Mouse (Mus musculus): ENCODE data around the gene Lgmn.

Lgmn gene

GRCm38 (mm10) chr12:102390042-102390441 is 49.6 kb downstream of the Lgmn start:
- DNase-seq (ENCODE audit: low spot score): no peak

GRCm38 (mm10) chr12:102387219-102387917 is 52.2 kb downstream of the Lgmn start:
- peak; percentile 92 for DNase-seq (ENCODE audit: low spot score)

- peak; percentile 72 for DNase-seq (ENCODE audit: low spot score)
Observed at GRCm38 (mm10) chr12:102384819-102385218, 54.8 kb downstream of the Lgmn start.

GRCm38 (mm10) chr12:102383288-102383687 is 56.3 kb downstream of the Lgmn start:
- DNase-seq (ENCODE audit: low spot score): no peak

GRCm38 (mm10) chr12:102382180-102382579 is 57.4 kb downstream of the Lgmn start:
- DNase-seq (ENCODE audit: low spot score): no peak

GRCm38 (mm10) chr12:102372322-102372721 is 67.3 kb downstream of the Lgmn start:
- no peak for DNase-seq (ENCODE audit: low spot score)

GRCm38 (mm10) chr12:102370931-102371500 is 68.6 kb downstream of the Lgmn start:
- no peak for DNase-seq (ENCODE audit: low spot score)

- no peak for DNase-seq (ENCODE audit: low spot score)
Observed at GRCm38 (mm10) chr12:102369488-102370235, 70.0 kb downstream of the Lgmn start.

GRCm38 (mm10) chr12:102368556-102368955 is 71.1 kb downstream of the Lgmn start:
- no peak for DNase-seq (ENCODE audit: low spot score)

GRCm38 (mm10) chr12:102368066-102368465 is 71.5 kb downstream of the Lgmn start:
- no peak for DNase-seq (ENCODE audit: low spot score)

GRCm38 (mm10) chr12:102367075-102367474 is 72.5 kb downstream of the Lgmn start:
- DNase-seq (ENCODE audit: low spot score): no peak

- no peak for DNase-seq (ENCODE audit: low spot score)
Observed at GRCm38 (mm10) chr12:102366126-102366816, 73.3 kb downstream of the Lgmn start.

- peak; percentile 39 for DNase-seq (ENCODE audit: low spot score)
Observed at GRCm38 (mm10) chr12:102365016-102365415, 74.6 kb downstream of the Lgmn start.

GRCm38 (mm10) chr12:102361189-102362161 is 78.1 kb downstream of the Lgmn start:
- DNase-seq (ENCODE audit: low spot score): no peak

GRCm38 (mm10) chr12:102359390-102359789 is 80.2 kb downstream of the Lgmn start:
- no peak for DNase-seq (ENCODE audit: low spot score)

GRCm38 (mm10) chr12:102356781-102357180 is 82.8 kb downstream of the Lgmn start:
- no peak for DNase-seq (ENCODE audit: low spot score)

- no peak for DNase-seq (ENCODE audit: low spot score)
Observed at GRCm38 (mm10) chr12:102355784-102356183, 83.8 kb downstream of the Lgmn start.

- no peak for DNase-seq (ENCODE audit: low spot score)
Observed at GRCm38 (mm10) chr12:102354126-102354984, 85.3 kb downstream of the Lgmn start.

- no peak for DNase-seq (ENCODE audit: low spot score)
Observed at GRCm38 (mm10) chr12:102350997-102351396, 88.6 kb downstream of the Lgmn start.

GRCm38 (mm10) chr12:102348447-102348846 is 91.2 kb downstream of the Lgmn start:
- no peak for DNase-seq (ENCODE audit: low spot score)

All from layer of hippocampus, adult 11-12 months (tissue).